Mouse (Mus musculus) macrophage (primary cell): ENCODE data around the gene Fhl5. TPM values are rescaled to one million over a fixed set of nuclear protein-coding genes. Genes with fewer than 3 reads are reported as not detected.

Experiments
- H3K27ac ChIP-seq: fragments of 350-480 bp; formaldehyde crosslinking; 2 replicates; pipeline ENCODE4 v1.9.0; 2021
- H3K36me3 ChIP-seq: fragments of 350-480 bp; formaldehyde crosslinking; 2 replicates; pipeline ENCODE4 v1.9.0; 2021; ENCODE audit errors: inconsistent target
- H3K4me3 ChIP-seq: fragments of 350-480 bp; formaldehyde crosslinking; 2 replicates; pipeline ENCODE4 v1.9.0; 2021; ENCODE audit errors: inconsistent target
- H3K79me2 ChIP-seq: fragments of 350-480 bp; formaldehyde crosslinking; 2 replicates; pipeline ENCODE4 v1.9.0; 2021; ENCODE audit errors: inconsistent target
- WGBS: methylation state at CpG from one replicate; pipeline ENCODE4 v1.1.7; 2026; ENCODE audit warnings: inconsistent platforms; ENCODE audit not compliant: missing documents; 5-methylcytosine and 5-hydroxymethylcytosine counted together
- polyA plus RNA-seq: library from polyadenylated mRNA; stranded (reverse); fragments of 250-400 nt; gene quantifications from 3 replicates; pipeline ENCODE4 v1.2.4, GENCODE M21; 2018; ENCODE audit warnings: inconsistent platforms

Fhl5 gene
- polyA plus RNA-seq, 1 experiment from 2014 or later, result not detected

GRCm38 (mm10) chr4:25197310-25197709 is 45.4 kb downstream of the Fhl5 start:
- no peaks in the 10 kb centered on the region for H3K36me3 ChIP-seq
- H3K4me3 ChIP-seq, result no peak overlapping the region
- H3K27ac ChIP-seq, result no peak overlapping the region
- WGBS, result 64% methylated on average over 1 of the region's 1 CpGs
- no peaks in the 10 kb centered on the region for H3K79me2 ChIP-seq

GRCm38 (mm10) chr4:25179617-25180208 is 63.0 kb downstream of the Fhl5 start:
- H3K36me3 ChIP-seq, result no peaks in the 10 kb centered on the region
- WGBS, result 64% methylated on average over 4 of the region's 4 CpGs
- H3K27ac ChIP-seq, result no peak overlapping the region
- H3K4me3 ChIP-seq, result no peak overlapping the region
- H3K79me2 ChIP-seq, result no peaks in the 10 kb centered on the region

Other genes starting within 250 kb of the Fhl5 start
- gene Ufl1, start 38.9 kb upstream of the Fhl5 start, polyA plus RNA-seq, result 15.3 to 24.7 TPM (median 17.8 TPM) in 3 replicates